Mouse (Mus musculus) megakaryocyte, embryonic 14.5 days (primary cell): Measurements from ENCODE around the gene Foxf2. TPM values are rescaled to one million over a fixed set of nuclear protein-coding genes. Genes with fewer than 3 reads are reported as not detected.
A peak's percentile ranks its signal among the peaks of the same experiment; 100 is the strongest.

ENCODE experiments used
- H3K27me3 ChIP-seq: replicated peaks from 2 replicates; pipeline ENCODE3; 2012; ENCODE audit warnings: inconsistent platforms
- H3K36me3 ChIP-seq: replicated peaks from 2 replicates; pipeline ENCODE3; 2012; ENCODE audit warnings: low read length, inconsistent platforms, mixed read lengths
- H3K4me1 ChIP-seq: 2 replicates; pipeline ENCODE4 v1.6.1; 2012; ENCODE audit warnings: inconsistent platforms
- H3K4me3 ChIP-seq: replicated peaks from 2 replicates; pipeline ENCODE3; 2012; ENCODE audit warnings: moderate library complexity, mild to moderate bottlenecking, inconsistent platforms
- H3K9me3 ChIP-seq: 2 replicates; pipeline ENCODE4 v1.6.1; 2012; ENCODE audit warnings: inconsistent platforms
- FLI1 ChIP-seq: IDR thresholded peaks from 2 replicates; pipeline ENCODE4 v1.6.1; 2012; ENCODE audit warnings: low read length, inconsistent platforms, mixed read lengths
- GATA1 ChIP-seq: IDR thresholded peaks from 3 replicates; pipeline ENCODE4 v1.6.1; 2012; ENCODE audit warnings: mixed read lengths, low read length, inconsistent platforms, borderline replicate concordance
- polyA plus RNA-seq: library from polyadenylated mRNA; stranded (reverse); fragments of >175 nt; gene quantifications from 2 replicates; pipeline ENCODE4 v1.2.3, GENCODE M21; 2012; ENCODE audit warnings: low replicate concordance; ENCODE audit not compliant: insufficient read depth

Gene Foxf2
- polyA plus RNA-seq, 1 experiment: not detected

GRCm38 (mm10) chr13:31624966-31625332 is 667 bp upstream of the Foxf2 start:
- Histone ChIP-seq H3K4me1 (peaks cover 41% of the 10 kb centered on the region), H3K4me3 (no peak overlapping the region), H3K36me3 (no peaks in the 10 kb centered on the region), H3K27me3 (peaks cover 97% of the 10 kb centered on the region), H3K9me3 (peaks cover 9% of the 10 kb centered on the region; the same call in 1 of the 2 replicates)
- TF ChIP-seq FLI1 (no peak), GATA1 (no peak)

- Histone ChIP-seq H3K4me1 (peaks cover 43% of the 10 kb centered on the region), H3K27me3 (peaks cover 97% of the 10 kb centered on the region), H3K9me3 (peaks cover 10% of the 10 kb centered on the region; the same call in 1 of the 2 replicates), H3K4me3 (peak overlapping the region; percentile 76), H3K36me3 (no peaks in the 10 kb centered on the region)
- TF ChIP-seq FLI1 (no peak), GATA1 (no peak)
Observed at GRCm38 (mm10) chr13:31626183-31626801, 676 bp downstream of the Foxf2 start.

DNA sequence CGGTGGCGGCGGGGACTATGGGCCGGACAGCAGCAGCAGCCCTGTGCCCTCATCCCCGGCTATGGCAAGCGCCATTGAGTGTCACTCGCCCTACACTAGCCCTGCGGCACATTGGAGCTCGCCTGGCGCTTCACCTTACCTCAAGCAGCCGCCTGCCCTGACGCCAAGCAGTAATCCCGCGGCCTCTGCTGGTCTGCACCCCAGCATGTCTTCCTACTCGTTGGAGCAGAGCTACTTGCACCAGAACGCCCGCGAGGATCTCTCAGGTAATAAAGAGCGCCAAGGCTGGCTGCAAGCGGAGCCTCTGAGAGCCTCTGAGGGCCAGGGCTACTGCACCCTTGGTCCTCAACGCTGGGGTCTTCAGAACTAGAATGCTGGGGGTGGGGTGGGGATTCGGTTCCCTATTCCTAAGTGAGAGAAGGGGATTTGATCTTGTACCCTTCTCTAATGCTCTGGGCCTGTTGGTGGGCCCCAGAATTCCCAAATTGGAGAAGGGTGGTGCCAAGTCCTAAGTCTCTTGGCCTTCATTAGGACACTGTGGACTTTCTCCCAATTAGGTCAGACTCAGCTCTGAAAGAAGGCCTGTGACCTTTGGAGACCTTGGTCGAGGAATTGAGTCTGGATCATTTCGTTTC is 1.5 kb downstream of the Foxf2 start:
- Histone ChIP-seq H3K36me3 (no peaks in the 10 kb centered on the region), H3K4me1 (peaks cover 43% of the 10 kb centered on the region), H3K9me3 (peaks cover 10% of the 10 kb centered on the region; the same call in 1 of the 2 replicates), H3K27me3 (peaks cover 96% of the 10 kb centered on the region), H3K4me3 (no peak overlapping the region)
- no peak for TF ChIP-seq FLI1
- TF ChIP-seq GATA1: no peak

DNA sequence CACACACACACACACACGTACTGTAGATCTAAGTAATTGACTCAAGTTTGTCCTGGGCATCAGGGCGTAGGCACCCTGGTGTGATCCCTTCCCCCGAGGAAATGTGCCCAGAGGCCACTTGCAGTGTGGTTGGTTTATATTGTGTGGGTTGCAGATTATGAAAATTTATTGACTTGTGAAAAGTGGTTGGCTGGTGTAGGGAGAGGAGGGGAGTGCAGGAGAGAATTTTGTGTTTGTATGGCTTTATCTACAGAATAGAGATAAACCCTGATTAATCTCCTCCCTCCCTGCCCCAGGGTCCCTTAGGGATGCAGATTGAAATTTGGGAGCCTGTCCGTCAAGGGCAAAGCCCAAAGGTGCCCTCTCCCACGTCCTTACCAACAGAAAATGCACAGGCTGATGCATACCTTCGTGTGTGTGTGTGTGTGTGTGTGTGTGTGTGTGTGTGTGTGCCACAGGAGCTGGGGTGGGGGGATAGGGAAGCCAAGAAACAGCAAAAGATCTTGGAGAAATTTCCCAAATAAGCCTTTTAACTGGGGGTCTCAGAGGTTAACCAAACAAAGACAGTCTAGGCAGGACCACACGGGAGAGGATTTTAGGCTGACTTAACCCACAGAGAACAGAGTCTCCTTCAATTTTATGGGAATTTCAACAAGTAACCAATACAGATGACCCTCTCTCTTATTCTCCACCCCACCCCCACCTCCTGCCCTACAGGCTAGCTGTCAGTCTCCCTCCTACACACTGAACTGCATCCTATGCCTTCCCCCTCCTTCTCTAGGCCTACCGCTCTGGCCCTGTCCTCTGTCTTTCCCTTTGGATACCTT is 2.5 kb downstream of the Foxf2 start:
- Histone ChIP-seq H3K36me3 (no peaks in the 10 kb centered on the region), H3K4me3 (no peak overlapping the region), H3K4me1 (peaks cover 43% of the 10 kb centered on the region), H3K9me3 (peaks cover 10% of the 10 kb centered on the region; the same call in 1 of the 2 replicates), H3K27me3 (peaks cover 92% of the 10 kb centered on the region)
- TF ChIP-seq FLI1: no peak
- TF ChIP-seq GATA1: no peak

DNA sequence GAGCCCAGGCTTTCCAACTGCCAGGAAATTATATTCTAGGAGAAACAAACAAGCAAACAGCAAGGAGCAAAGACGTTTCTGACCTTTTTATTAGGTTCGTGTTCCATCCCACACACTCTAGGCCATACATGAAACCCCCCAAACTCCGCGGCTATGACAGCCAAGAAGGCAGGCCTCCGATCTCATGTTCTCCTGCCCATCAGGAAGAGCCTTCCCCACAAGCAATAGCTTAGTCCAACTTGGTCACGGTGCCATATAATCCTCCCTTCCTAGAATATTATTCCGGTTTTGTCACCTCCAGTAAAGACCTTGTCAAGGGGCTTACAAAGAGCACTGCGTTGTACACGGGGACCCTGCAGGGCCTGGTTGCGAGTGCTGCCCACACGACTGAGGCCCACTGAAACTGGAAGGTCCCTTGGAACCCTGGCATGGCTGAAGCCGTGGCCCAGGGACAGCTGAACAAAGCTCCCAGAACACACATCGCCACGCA is 3.1 kb downstream of the Foxf2 start:
- no peaks in the 10 kb centered on the region for H3K36me3 ChIP-seq
- H3K9me3 ChIP-seq: peaks cover 10% of the 10 kb centered on the region; the same call in 1 of the 2 replicates
- peaks cover 92% of the 10 kb centered on the region for H3K27me3 ChIP-seq
- peak overlapping the region; percentile 92 for H3K4me3 ChIP-seq
- no peak for TF ChIP-seq FLI1
- TF ChIP-seq GATA1: no peak
- H3K4me1 ChIP-seq: peaks cover 43% of the 10 kb centered on the region

DNA sequence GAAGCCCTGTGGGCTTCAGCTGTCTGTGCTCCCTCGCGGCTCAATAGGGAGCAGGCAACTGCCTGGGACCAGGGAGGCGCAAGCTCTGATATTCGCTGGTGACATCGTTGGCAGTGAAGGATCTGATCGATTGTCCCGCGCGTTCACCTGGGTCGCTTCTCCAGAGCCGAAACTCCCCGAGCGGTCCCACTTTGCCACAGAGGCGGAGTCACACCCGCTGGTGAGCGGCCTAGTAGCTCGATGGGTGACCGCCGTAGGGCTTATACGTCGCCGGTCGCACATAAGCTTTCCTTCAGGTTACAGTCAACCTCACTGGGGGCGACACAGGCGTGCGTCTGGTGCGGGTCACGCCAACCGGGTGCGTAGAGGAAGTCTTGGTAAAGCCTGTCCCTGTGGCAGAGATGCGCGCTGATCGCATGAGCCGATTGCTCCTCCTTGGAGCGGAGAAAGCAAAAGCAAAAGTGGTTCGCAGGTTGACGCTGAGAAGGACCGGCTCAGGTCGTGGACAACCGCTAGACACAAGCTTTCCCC is 3.8 kb downstream of the Foxf2 start:
- no peak for TF ChIP-seq GATA1
- TF ChIP-seq FLI1: no peak
- Histone ChIP-seq H3K9me3 (peaks cover 7% of the 10 kb centered on the region; the same call in 1 of the 2 replicates), H3K4me3 (peak overlapping the region; percentile 92), H3K36me3 (no peaks in the 10 kb centered on the region), H3K4me1 (peaks cover 40% of the 10 kb centered on the region), H3K27me3 (peaks cover 87% of the 10 kb centered on the region)

DNA sequence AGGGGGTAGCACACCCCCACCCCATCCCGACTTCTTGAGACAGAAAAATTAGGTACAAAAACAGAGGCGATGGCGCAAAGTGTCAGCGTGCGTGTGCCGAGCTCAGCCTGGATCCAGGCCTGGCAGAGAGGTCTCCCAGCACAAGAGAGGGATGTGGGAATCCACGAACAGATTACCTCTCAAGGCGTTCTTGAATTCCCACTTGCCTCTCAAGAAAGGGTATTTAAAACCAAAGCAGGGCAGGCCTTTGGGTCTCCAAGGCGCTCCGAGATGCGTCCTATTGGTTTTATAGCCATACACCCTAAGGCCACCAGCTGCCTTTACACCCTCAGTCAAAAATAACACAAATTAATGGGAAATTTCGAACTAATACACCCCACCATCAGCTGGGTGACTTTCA is 4.4 kb downstream of the Foxf2 start:
- H3K4me1 ChIP-seq: peaks cover 37% of the 10 kb centered on the region
- H3K27me3 ChIP-seq: peaks cover 80% of the 10 kb centered on the region
- H3K36me3 ChIP-seq: no peaks in the 10 kb centered on the region
- TF ChIP-seq GATA1 (no peak), FLI1 (no peak)
- peaks cover 7% of the 10 kb centered on the region; the same call in 1 of the 2 replicates for H3K9me3 ChIP-seq
- no peak overlapping the region for H3K4me3 ChIP-seq

GRCm38 (mm10) chr13:31630551-31630950 is 4.9 kb downstream of the Foxf2 start:
- Histone ChIP-seq H3K4me1 (peaks cover 32% of the 10 kb centered on the region), H3K27me3 (peaks cover 75% of the 10 kb centered on the region), H3K36me3 (no peaks in the 10 kb centered on the region), H3K9me3 (peaks cover 7% of the 10 kb centered on the region; the same call in 1 of the 2 replicates), H3K4me3 (no peak overlapping the region)
- no peak for TF ChIP-seq GATA1
- TF ChIP-seq FLI1: no peak

DNA sequence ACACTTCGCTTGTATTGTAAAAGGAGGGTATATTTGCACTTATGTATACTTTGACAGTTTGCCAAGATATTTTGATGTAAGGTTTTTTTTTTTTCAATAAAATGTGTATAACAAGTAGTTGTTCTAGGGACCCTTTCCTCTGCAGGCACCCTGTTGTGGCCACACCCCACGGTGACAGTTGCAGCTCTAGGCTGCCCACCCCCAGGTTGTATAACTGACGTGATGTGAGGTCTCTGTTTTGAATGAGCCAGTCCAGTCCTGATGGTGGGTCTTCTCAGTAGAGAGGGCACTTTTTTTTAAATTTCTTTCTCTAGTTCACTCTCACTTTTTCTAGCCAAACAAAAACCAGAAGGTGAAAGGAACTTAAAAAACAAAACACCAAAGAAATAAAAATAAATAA is 5.7 kb downstream of the Foxf2 start:
- TF ChIP-seq FLI1 (no peak), GATA1 (no peak)
- peaks cover 7% of the 10 kb centered on the region; the same call in 1 of the 2 replicates for H3K9me3 ChIP-seq

GRCm38 (mm10) chr13:31632450-31632849 is 6.8 kb downstream of the Foxf2 start:
- TF ChIP-seq GATA1 (no peak), FLI1 (no peak)
- peak overlapping the region; percentile 24 for H3K4me3 ChIP-seq
- no peaks in the 10 kb centered on the region for H3K36me3 ChIP-seq
- H3K9me3 ChIP-seq: 0 out of 2 replicates have a peak, but pooled peaks cover 7% of the 10 kb centered on the region
- peaks cover 56% of the 10 kb centered on the region for H3K27me3 ChIP-seq
- peaks cover 17% of the 10 kb centered on the region for H3K4me1 ChIP-seq

More for the DNA sequence above, 5.7 kb downstream of the Foxf2 start:
- Histone ChIP-seq H3K4me3 (no peak overlapping the region), H3K27me3 (peaks cover 68% of the 10 kb centered on the region), H3K4me1 (peaks cover 24% of the 10 kb centered on the region), H3K36me3 (no peaks in the 10 kb centered on the region)
